ENCODE assay signal across 9 mouse cellular contexts in genomic region chr12:26314959-26315358, GRCm38 (mm10).
A peak's percentile ranks its signal among the peaks of the same experiment; 100 is the strongest.
DNase-seq lines count a peak whose midpoint lies in the region; ATAC-seq and TF ChIP-seq lines count a peak whose summit lies in the region.
"Had no signal": no experiment of that assay in that cellular context is flagged by ENCODE, and none has a peak within 500 bp of the region (broad histone marks: within the 10 kb centered on the region; RNA-seq: fewer than 3 reads in every experiment).

No protein-coding gene starts in this region.

- H3K27ac ChIP-seq in heart, embryonic 12.5 days (ENCODE audit: poor library complexity, severe bottlenecking), result no peak overlapping the region
- no peak overlapping the region for H3K27ac ChIP-seq in liver, embryonic 14.5 days
- H3K27ac ChIP-seq: macrophage had no signal

- peaks cover 7% of the 10 kb centered on the region; the same call in 1 of the 2 replicates for H3K36me3 ChIP-seq in heart, embryonic 12.5 days
- no peaks in the 10 kb centered on the region for H3K36me3 ChIP-seq in liver, embryonic 14.5 days (replicated peaks; ENCODE audit: control insufficient read depth, insufficient read depth, low read depth)

- H3K4me3 ChIP-seq in heart, embryonic 12.5 days, result no peak overlapping the region
- H3K4me3 ChIP-seq in liver, embryonic 14.5 days (ENCODE audit: insufficient read depth in 1 of 2, low read depth in 2 of 2, low read length in 2 of 2), result no peak overlapping the region

- peak; percentile 31 for DNase-seq in heart, adult 8-10 months (ENCODE audit: low spot score)
- peak; percentile 53 for DNase-seq in CD4-positive helper T cell, adult 2 months (ENCODE audit: low read depth, low spot score)
- peak; percentile 62 for DNase-seq in adrenal gland, postnatal 10 days
- peak; percentile 55 for DNase-seq in forelimb bud, embryonic 11.5 days (ENCODE audit: low read depth, low spot score)
- no peak for DNase-seq in liver, embryonic 14.5 days (ENCODE audit: low read depth in 3 of 3, low spot score in 3 of 3)
- DNase-seq in spleen, adult 12 weeks (ENCODE audit: low spot score), result peak; percentile 2
- no peak for DNase-seq in Muller cell, postnatal 12 days (ENCODE audit: inconsistent ontology term)

- peak; percentile 76 for TF ChIP-seq CTCF in liver, embryonic 14.5 days (IDR thresholded peaks at IDR 0.05; ENCODE audit: low read depth)

- no peak for TF ChIP-seq EP300 in liver, embryonic 14.5 days (IDR thresholded peaks at IDR 0.05; ENCODE audit: low read depth)

- no peak overlapping the region for H3K4me2 ChIP-seq in heart, embryonic 12.5 days
- H3K4me2 ChIP-seq in liver, embryonic 14.5 days (ENCODE audit: low read depth), result no peak overlapping the region

- H3K27me3 ChIP-seq in heart, embryonic 12.5 days (replicated peaks), result no peaks in the 10 kb centered on the region
- H3K27me3 ChIP-seq in liver, embryonic 14.5 days (ENCODE audit: control insufficient read depth, insufficient read depth, low read length), result no peaks in the 10 kb centered on the region

- 34% methylated on average over 5 of the region's 5 CpGs for WGBS in heart, embryonic 12.5 days
- WGBS in liver, embryonic 14.5 days (ENCODE audit: insufficient replicate concordance), result 19% methylated on average over 5 of the region's 5 CpGs

- H3K4me1 ChIP-seq in heart, embryonic 12.5 days (replicated peaks), result no peaks in the 10 kb centered on the region
- H3K4me1 ChIP-seq in liver, embryonic 14.5 days (replicated peaks; ENCODE audit: control insufficient read depth in 2 of 2, insufficient read depth in 2 of 2, low read length in 1 of 2), result no peaks in the 10 kb centered on the region

- ATAC-seq in heart, embryonic 12.5 days (ENCODE audit: insufficient number of reproducible peaks, low FRiP score), result no peak
- ATAC-seq in liver, embryonic 14.5 days (ENCODE audit: insufficient read depth), result no peak

- no peak overlapping the region for H3K9ac ChIP-seq in heart, embryonic 12.5 days
- no peak overlapping the region for H3K9ac ChIP-seq in liver, embryonic 14.5 days (replicated peaks)

- H3K9me3 ChIP-seq in heart, embryonic 12.5 days (replicated peaks), result no peaks in the 10 kb centered on the region
- no peaks in the 10 kb centered on the region for H3K9me3 ChIP-seq in liver, embryonic 14.5 days (ENCODE audit: control insufficient read depth, low read length)

Comparison
In these comparisons a context has a peak if more than half of its experiments do, and no peak if none do; other contexts are left out.
1. DNase-seq: peak in heart, adult 8-10 months (single experiment), CD4-positive helper T cell, adult 2 months (single experiment), adrenal gland, postnatal 10 days (single experiment), forelimb bud, embryonic 11.5 days (single experiment) and spleen, adult 12 weeks (single experiment); none in liver, embryonic 14.5 days (0 of 3) and Muller cell, postnatal 12 days (single experiment).